Mouse (Mus musculus): ENCODE results near the gene Tatdn3.

DNA sequence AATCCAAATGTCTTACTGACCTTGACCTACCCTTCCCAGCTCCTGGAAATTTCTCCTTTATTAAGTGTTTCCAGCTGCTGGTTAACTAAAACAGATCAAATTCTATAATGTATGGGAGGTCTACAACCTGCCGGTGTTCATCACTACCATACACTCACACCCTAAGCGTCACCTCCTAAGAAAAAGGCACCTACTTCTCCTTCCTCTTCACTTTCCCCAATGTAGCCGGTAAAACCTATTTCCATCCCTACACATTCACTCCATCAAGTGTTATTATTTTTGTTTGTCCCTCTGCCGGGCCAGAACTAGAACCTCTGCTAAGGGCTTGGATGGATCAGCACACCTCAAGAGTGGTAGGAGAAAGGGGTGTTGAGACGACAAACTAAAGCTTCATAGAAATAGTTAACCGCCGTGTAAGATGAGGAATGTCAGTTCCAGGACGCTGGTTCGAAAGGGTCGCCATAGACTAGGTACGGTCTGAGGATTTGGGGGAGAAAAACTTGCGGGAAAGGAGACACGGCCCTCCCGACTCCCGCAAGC, 421 bp downstream of the Tatdn3 start:
- TF ChIP-seq CTCF (IDR thresholded peaks at IDR 0.05; ENCODE audit: extremely low read depth, insufficient read depth, insufficient read length, insufficient replicate concordance) = no peak
- no peak for TF ChIP-seq POLR2A (IDR thresholded peaks at IDR 0.05; ENCODE audit: low read depth, low read length)

Measured in spleen, adult 2 months (tissue).